Mouse (Mus musculus): ENCODE measurements around the gene S100a13. TPM values are rescaled to one million over a fixed set of nuclear protein-coding genes. Genes with fewer than 3 reads are reported as not detected.

The S100a13 gene
- polyA plus RNA-seq, 1 experiment from 2014 or later: 11.7 TPM

Other genes with a start within 250 kb of the S100a13 start
- 7.3 and 9.0 TPM in 2 replicates for gene Dennd4b, start 249.2 kb upstream of the S100a13 start, polyA plus RNA-seq (2015; fragmentation: Nextera tagmentation; extraction: Ambion mirVana)
- gene Gatad2b, start 221.3 kb upstream of the S100a13 start, polyA plus RNA-seq (2015; fragmentation: Nextera tagmentation; extraction: Ambion mirVana): 13.2 and 15.0 TPM in 2 replicates
- 30.5 and 34.3 TPM in 2 replicates for gene Slc27a3, start 124.5 kb upstream of the S100a13 start, polyA plus RNA-seq (2015; fragmentation: Nextera tagmentation; extraction: Ambion mirVana)
- gene Ints3, start 80.8 kb upstream of the S100a13 start, polyA plus RNA-seq (2015; fragmentation: Nextera tagmentation; extraction: Ambion mirVana): 29.8 and 31.5 TPM in 2 replicates
- gene Npr1, start 48.6 kb upstream of the S100a13 start, polyA plus RNA-seq (2015; fragmentation: Nextera tagmentation; extraction: Ambion mirVana): 3.1 and 4.4 TPM in 2 replicates
- gene Ilf2, start 38.3 kb upstream of the S100a13 start, polyA plus RNA-seq (2015; fragmentation: Nextera tagmentation; extraction: Ambion mirVana): 218 and 229 TPM in 2 replicates
- 97.8 and 98.7 TPM in 2 replicates for gene Snapin, start 23.4 kb upstream of the S100a13 start, polyA plus RNA-seq (2015; fragmentation: Nextera tagmentation; extraction: Ambion mirVana)
- gene Chtop, start 4.9 kb upstream of the S100a13 start, polyA plus RNA-seq (2015; fragmentation: Nextera tagmentation; extraction: Ambion mirVana): 169 TPM in 2 replicates
- gene S100a1, start within 50 bp of the S100a13 start, polyA plus RNA-seq (2015; fragmentation: Nextera tagmentation; extraction: Ambion mirVana): 23.5 and 29.1 TPM in 2 replicates
- 0.87 and 13.5 TPM in 2 replicates for gene S100a14, start 12.4 kb downstream of the S100a13 start, polyA plus RNA-seq (2015; fragmentation: Nextera tagmentation; extraction: Ambion mirVana)
- gene S100a16, start 22.8 kb downstream of the S100a13 start, polyA plus RNA-seq (2015; fragmentation: Nextera tagmentation; extraction: Ambion mirVana): 44.0 and 69.4 TPM in 2 replicates
- gene S100a3, start 46.1 kb downstream of the S100a13 start, polyA plus RNA-seq (2015; fragmentation: Nextera tagmentation; extraction: Ambion mirVana): 1.1 and 4.3 TPM in 2 replicates
- gene S100a2, start 75.8 kb downstream of the S100a13 start, polyA plus RNA-seq (2015; fragmentation: Nextera tagmentation; extraction: Ambion mirVana): not detected in 2 replicates
- not detected in 2 replicates for gene Gm42674, start 87.5 kb downstream of the S100a13 start, polyA plus RNA-seq (2015; fragmentation: Nextera tagmentation; extraction: Ambion mirVana)
- 1.2 and 10.7 TPM in 2 replicates for gene S100a4, start 89.3 kb downstream of the S100a13 start, polyA plus RNA-seq (2015; fragmentation: Nextera tagmentation; extraction: Ambion mirVana)
- gene S100a5, start 94.1 kb downstream of the S100a13 start, polyA plus RNA-seq (2015; fragmentation: Nextera tagmentation; extraction: Ambion mirVana): not detected in 2 replicates
- 43.6 and 90.4 TPM in 2 replicates for gene S100a6, start 98.4 kb downstream of the S100a13 start, polyA plus RNA-seq (2015; fragmentation: Nextera tagmentation; extraction: Ambion mirVana)
- gene S100a7a, start 139.6 kb downstream of the S100a13 start, polyA plus RNA-seq (2015; fragmentation: Nextera tagmentation; extraction: Ambion mirVana): not detected in 2 replicates
- gene S100a8, start 154.5 kb downstream of the S100a13 start, polyA plus RNA-seq (2015; fragmentation: Nextera tagmentation; extraction: Ambion mirVana): 9.2 and 16.0 TPM in 2 replicates
- gene S100a9, start 181.3 kb downstream of the S100a13 start, polyA plus RNA-seq (2015; fragmentation: Nextera tagmentation; extraction: Ambion mirVana): 6.2 and 12.6 TPM in 2 replicates
- gene Pglyrp4, start 212.5 kb downstream of the S100a13 start, polyA plus RNA-seq (2015; fragmentation: Nextera tagmentation; extraction: Ambion mirVana): not detected in 2 replicates

Measured in neural tube, embryonic 15.5 days (tissue).